In the genomic region with DNA sequence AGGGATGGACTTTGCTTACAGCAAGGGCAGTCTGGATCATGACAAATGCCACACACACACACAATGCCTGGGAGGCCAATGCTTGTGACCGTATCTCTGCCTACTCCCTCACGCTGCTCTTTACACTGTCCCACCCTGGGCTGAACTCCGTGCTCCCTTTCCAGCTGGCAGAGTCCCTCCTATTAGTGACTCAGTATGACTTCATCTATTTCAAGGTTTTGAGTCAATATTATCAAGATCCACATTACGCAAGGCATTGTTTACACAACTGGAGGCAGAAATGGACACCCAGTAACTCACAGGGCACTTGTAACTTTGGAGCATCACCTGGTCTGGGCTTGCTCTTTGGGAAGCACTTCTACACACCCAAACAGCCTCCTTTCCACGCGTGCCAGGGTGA, we compare ENCODE assay signal across 12 mouse cellular contexts.
DNase-seq lines count a peak whose midpoint lies in the region; ATAC-seq and TF ChIP-seq lines count a peak whose summit lies in the region.
"Had no signal": no experiment of that assay in that cellular context is flagged by ENCODE, and none has a peak within 500 bp of the region (broad histone marks: within the 10 kb centered on the region; RNA-seq: fewer than 3 reads in every experiment).

No protein-coding gene starts in this region.

- 0 out of 2 replicates have a peak, but pooled peaks have one; percentile 47 for ATAC-seq in kidney, embryonic 15.5 days (replicated peaks; ENCODE audit: low FRiP score)
- ATAC-seq in hindbrain, embryonic 14.5 days (ENCODE audit: low FRiP score) = no peak
- ATAC-seq in neural tube, embryonic 15.5 days (ENCODE audit: low FRiP score) = no peak

- H3K4me3 ChIP-seq in kidney, embryonic 15.5 days (replicated peaks) = no peak overlapping the region
- H3K4me3 ChIP-seq in liver, adult 2 months (ENCODE audit: insufficient read depth, low read depth, low read length) = no peak overlapping the region
- no peak overlapping the region for H3K4me3 ChIP-seq in hindbrain, embryonic 14.5 days (replicated peaks; ENCODE audit: low read length)
- H3K4me3 ChIP-seq in neural tube, embryonic 15.5 days (replicated peaks) = no peak overlapping the region
- H3K4me3 ChIP-seq: embryonic facial prominence, embryonic 13.5 days; limb, embryonic 13.5 days; neural tube, embryonic 12.5 days had no signal

- TF ChIP-seq POLR2A in liver, adult 2 months (IDR thresholded peaks at IDR 0.05; ENCODE audit: extremely low read depth, insufficient read depth, low read length) = no peak

- peaks cover 21% of the 10 kb centered on the region for H3K4me1 ChIP-seq in kidney, embryonic 15.5 days
- H3K4me1 ChIP-seq in liver, adult 2 months (ENCODE audit: control insufficient read depth, insufficient read depth, low read length) = peaks cover 5% of the 10 kb centered on the region; the same call in 1 of the 2 replicates
- H3K4me1 ChIP-seq in hindbrain, embryonic 14.5 days (replicated peaks; ENCODE audit: control insufficient read depth, insufficient read depth, low read length) = no peaks in the 10 kb centered on the region
- 0 out of 2 replicates have a peak, but pooled peaks cover 9% of the 10 kb centered on the region for H3K4me1 ChIP-seq in neural tube, embryonic 15.5 days
- H3K4me1 ChIP-seq: embryonic facial prominence, embryonic 13.5 days had no signal

- H3K79me2 ChIP-seq in liver, adult 2 months (ENCODE audit: control insufficient read depth, insufficient read depth, low read length) = no peaks in the 10 kb centered on the region

- H3K27ac ChIP-seq in kidney, embryonic 15.5 days = 0 out of 2 replicates have a peak overlapping the region, but pooled peaks have one; percentile 64
- no peak overlapping the region for H3K27ac ChIP-seq in liver, adult 2 months (replicated peaks; ENCODE audit: insufficient read depth, low read depth, low read length)
- no peak overlapping the region for H3K27ac ChIP-seq in hindbrain, embryonic 14.5 days
- H3K27ac ChIP-seq in neural tube, embryonic 15.5 days (replicated peaks) = no peak overlapping the region
- H3K27ac ChIP-seq: embryonic facial prominence, embryonic 13.5 days; limb, embryonic 13.5 days; neural tube, embryonic 12.5 days had no signal

- H3K4me2 ChIP-seq in kidney, embryonic 15.5 days = no peak overlapping the region
- H3K4me2 ChIP-seq in hindbrain, embryonic 14.5 days (replicated peaks) = no peak overlapping the region
- no peak overlapping the region for H3K4me2 ChIP-seq in neural tube, embryonic 15.5 days
- H3K4me2 ChIP-seq: embryonic facial prominence, embryonic 13.5 days; limb, embryonic 13.5 days; neural tube, embryonic 12.5 days had no signal

- no peak for DNase-seq in kidney, postnatal 4 days
- DNase-seq in adrenal gland, postnatal 36 days = peak; percentile 60 to 70
- DNase-seq in liver, adult 2 months (ENCODE audit: extremely low read depth, low read depth, low spot score) = peak; percentile 99
- peak; percentile 69 for DNase-seq in skeletal muscle tissue, adult 2 months (ENCODE audit: low read depth, low spot score)
- DNase-seq in hindbrain, embryonic 14.5 days (ENCODE audit: low spot score) = no peak
- DNase-seq in embryo, embryonic 10.5 days (ENCODE audit: low spot score) = no peak
- DNase-seq: thymus, adult 2 months had no signal

- no peaks in the 10 kb centered on the region for H3K9me3 ChIP-seq in kidney, embryonic 15.5 days (replicated peaks)
- H3K9me3 ChIP-seq in hindbrain, embryonic 14.5 days (ENCODE audit: control insufficient read depth, low read length) = no peaks in the 10 kb centered on the region
- H3K9me3 ChIP-seq in neural tube, embryonic 15.5 days (replicated peaks) = no peaks in the 10 kb centered on the region
- H3K9me3 ChIP-seq: embryonic facial prominence, embryonic 13.5 days; limb, embryonic 13.5 days; neural tube, embryonic 12.5 days had no signal

- no peak overlapping the region for H3K9ac ChIP-seq in kidney, embryonic 15.5 days
- no peak overlapping the region for H3K9ac ChIP-seq in liver, adult 2 months (ENCODE audit: low read depth, low read length)
- H3K9ac ChIP-seq in hindbrain, embryonic 14.5 days = no peak overlapping the region
- no peak overlapping the region for H3K9ac ChIP-seq in neural tube, embryonic 15.5 days (replicated peaks)
- H3K9ac ChIP-seq: embryonic facial prominence, embryonic 13.5 days; limb, embryonic 13.5 days; neural tube, embryonic 12.5 days had no signal

- no peak for TF ChIP-seq CTCF in liver, adult 2 months (IDR thresholded peaks at IDR 0.05; ENCODE audit: low read depth, low read length)

- WGBS in kidney, embryonic 15.5 days = 70% methylated on average over 6 of the region's 6 CpGs
- WGBS in liver, adult 2 months = 28% methylated on average over 6 of the region's 6 CpGs
- WGBS in hindbrain, embryonic 14.5 days = 85% methylated on average over 6 of the region's 6 CpGs
- 80% methylated on average over 6 of the region's 6 CpGs for WGBS in neural tube, embryonic 15.5 days

- no peaks in the 10 kb centered on the region for H3K27me3 ChIP-seq in kidney, embryonic 15.5 days
- H3K27me3 ChIP-seq in liver, adult 2 months (ENCODE audit: control insufficient read depth, insufficient read depth, low read length) = no peaks in the 10 kb centered on the region
- H3K27me3 ChIP-seq in hindbrain, embryonic 14.5 days (ENCODE audit: control insufficient read depth, insufficient read depth, low read length) = no peaks in the 10 kb centered on the region
- no peaks in the 10 kb centered on the region for H3K27me3 ChIP-seq in neural tube, embryonic 15.5 days (replicated peaks)
- H3K27me3 ChIP-seq: embryonic facial prominence, embryonic 13.5 days; limb, embryonic 13.5 days; neural tube, embryonic 12.5 days had no signal

- no peaks in the 10 kb centered on the region for H3K36me3 ChIP-seq in kidney, embryonic 15.5 days
- H3K36me3 ChIP-seq in liver, adult 2 months (ENCODE audit: control insufficient read depth, insufficient read depth, low read length) = no peaks in the 10 kb centered on the region
- no peaks in the 10 kb centered on the region for H3K36me3 ChIP-seq in hindbrain, embryonic 14.5 days (replicated peaks; ENCODE audit: control insufficient read depth, insufficient read depth)
- no peaks in the 10 kb centered on the region for H3K36me3 ChIP-seq in neural tube, embryonic 15.5 days
- H3K36me3 ChIP-seq: embryonic facial prominence, embryonic 13.5 days; limb, embryonic 13.5 days; neural tube, embryonic 12.5 days had no signal

Comparison
In these comparisons a context has a peak if more than half of its experiments do, and no peak if none do; other contexts are left out.
1. DNase-seq: peak in adrenal gland, postnatal 36 days (2 of 2), liver, adult 2 months (single experiment) and skeletal muscle tissue, adult 2 months (single experiment); none in kidney, postnatal 4 days (0 of 2), hindbrain, embryonic 14.5 days (single experiment) and embryo, embryonic 10.5 days (single experiment).